Mouse (Mus musculus) ES-Bruce4 (cell line): Measurements from ENCODE around the gene Plppr3.
A peak's percentile ranks its signal among the peaks of the same experiment; 100 is the strongest.

Experiments
- CTCF ChIP-seq: IDR thresholded peaks from one replicate; pipeline ENCODE4 v1.8.1; 2011; ENCODE audit warnings: low read depth, low read length
- EP300 ChIP-seq: IDR thresholded peaks from 2 replicates; pipeline ENCODE4 v1.6.1; 2011; ENCODE audit warnings: low read depth, low read length; ENCODE audit not compliant: insufficient read depth
- POLR2A ChIP-seq: IDR thresholded peaks from one replicate; pipeline ENCODE4 v1.8.1; 2011; ENCODE audit warnings: low read length; ENCODE audit not compliant: insufficient read depth

DNA sequence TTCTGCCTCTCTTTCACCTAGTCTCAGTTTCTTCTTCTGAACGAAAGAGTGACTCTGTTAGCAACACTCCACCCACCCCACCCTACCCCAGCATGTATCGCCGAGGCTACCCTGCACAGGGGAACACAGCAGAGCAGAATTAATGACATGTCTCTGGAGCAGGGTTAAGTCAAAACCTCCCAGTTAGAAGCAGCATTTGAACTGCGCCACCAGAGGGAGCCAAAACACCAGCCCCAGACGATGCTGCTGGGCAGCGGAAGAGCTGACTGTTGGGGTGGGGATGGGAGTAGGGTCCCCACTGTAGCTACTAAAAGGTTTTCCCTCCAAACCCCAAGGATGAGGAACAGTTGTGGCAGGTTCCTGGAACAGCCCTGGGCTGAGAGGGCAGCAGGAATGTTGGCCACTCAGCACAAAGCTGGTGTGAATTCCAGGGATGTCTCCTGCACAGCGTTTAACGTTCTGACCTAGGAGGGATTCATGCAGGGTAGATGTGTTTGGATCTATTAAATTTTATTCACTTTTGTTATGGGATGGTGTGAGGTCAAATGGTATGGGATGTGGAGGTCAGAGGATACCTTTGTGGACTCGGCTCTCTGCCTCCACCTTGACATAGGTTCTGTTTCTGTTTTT lies 39.5 kb downstream of the Plppr3 start:
- peak; percentile 98 for TF ChIP-seq CTCF
- no peak for TF ChIP-seq POLR2A
- TF ChIP-seq EP300, result 0 out of 2 replicates have a peak, but pooled peaks have one; percentile 7
